Mouse (Mus musculus) liver, postnatal 0 days (tissue): ENCODE results near the gene Bpifa1.

ENCODE experiments used
- CTCF ChIP-seq: sonication (generic); IDR thresholded peaks from 2 replicates; pipeline ENCODE4 v1.5.1; 2016; ENCODE audit warnings: antibody characterized with exemption, low read depth
- EP300 ChIP-seq: IDR thresholded peaks from 2 replicates; pipeline ENCODE4 v1.6.1; 2016; ENCODE audit warnings: antibody characterized with exemption, low read depth, mild to moderate bottlenecking

GRCm38 (mm10) chr2:154185748-154186147 is 43.1 kb downstream of the Bpifa1 start:
- TF ChIP-seq CTCF (no peak), EP300 (no peak)
